Mouse (Mus musculus) hindbrain, embryonic 14.5 days (tissue): ENCODE measurements around the gene Vps52. TPM values are rescaled to one million over a fixed set of nuclear protein-coding genes. Genes with fewer than 3 reads are reported as not detected.
A peak's percentile ranks its signal among the peaks of the same experiment; 100 is the strongest.

Source experiments
- ATAC-seq: fragments of 200-750 bp; cut with Nextera tagmentation; 2 replicates; pipeline ENCODE4 v1.8.0; 2017; ENCODE audit warnings: moderate number of reproducible peaks, mild to moderate bottlenecking, moderate TSS enrichment, moderate library complexity; ENCODE audit not compliant: low FRiP score
- DNase-seq: peaks from one replicate; pipeline ENCODE4 v3.0.0-alpha.2; 2015; ENCODE audit warnings: low spot score
- H3K27ac ChIP-seq: fragments of 300-500 bp; sonication (generic); 2 replicates; pipeline ENCODE4 v1.5.1; 2014; ENCODE audit warnings: mild to moderate bottlenecking, moderate library complexity
- H3K27me3 ChIP-seq: fragments of 300-500 bp; sonication (generic); 2 replicates; pipeline ENCODE4 v1.6.1; 2014; ENCODE audit warnings: mild to moderate bottlenecking, low read length, mixed read lengths; ENCODE audit not compliant: control insufficient read depth, insufficient read depth
- H3K36me3 ChIP-seq: fragments of 300-500 bp; sonication (generic); replicated peaks from 2 replicates; pipeline ENCODE4 v1.6.1; 2014; ENCODE audit not compliant: control insufficient read depth, insufficient read depth
- H3K4me1 ChIP-seq: fragments of 300-500 bp; sonication (generic); replicated peaks from 2 replicates; pipeline ENCODE4 v1.6.1; 2014; ENCODE audit warnings: antibody characterized with exemption, low read length, mixed read lengths; ENCODE audit not compliant: control insufficient read depth, insufficient read depth
- H3K4me2 ChIP-seq: fragments of 300-500 bp; sonication (generic); replicated peaks from 2 replicates; pipeline ENCODE4 v1.6.1; 2014; ENCODE audit warnings: mild to moderate bottlenecking, moderate library complexity
- H3K4me3 ChIP-seq: fragments of 300-500 bp; sonication (generic); replicated peaks from 2 replicates; pipeline ENCODE4 v1.5.1; 2014; ENCODE audit warnings: mild to moderate bottlenecking, low read length
- H3K9ac ChIP-seq: fragments of 300-500 bp; sonication (generic); 2 replicates; pipeline ENCODE4 v1.6.1; 2014
- H3K9me3 ChIP-seq: fragments of 300-500 bp; sonication (generic); 2 replicates; pipeline ENCODE4 v1.6.1; 2016; ENCODE audit warnings: low read length; ENCODE audit not compliant: control insufficient read depth
- WGBS: fragments of 180-500 bp; shearing (Covaris S2); extraction: QIAGEN DNeasy Blood & Tissue Kit; methylation state at CpG from one replicate; pipeline ENCODE4 v1.1.7; 2014; 5-methylcytosine and 5-hydroxymethylcytosine counted together
- polyA plus RNA-seq: library from polyadenylated mRNA; unstranded; fragments of >200 nt; fragmentation: Nextera tagmentation; extraction: Ambion mirVana; gene quantifications from 2 replicates; pipeline ENCODE4 v1.2.1, GENCODE M21; 2014

Vps52 gene
- polyA plus RNA-seq, 1 experiment from 2014 or later, result 56.0 TPM

DNA sequence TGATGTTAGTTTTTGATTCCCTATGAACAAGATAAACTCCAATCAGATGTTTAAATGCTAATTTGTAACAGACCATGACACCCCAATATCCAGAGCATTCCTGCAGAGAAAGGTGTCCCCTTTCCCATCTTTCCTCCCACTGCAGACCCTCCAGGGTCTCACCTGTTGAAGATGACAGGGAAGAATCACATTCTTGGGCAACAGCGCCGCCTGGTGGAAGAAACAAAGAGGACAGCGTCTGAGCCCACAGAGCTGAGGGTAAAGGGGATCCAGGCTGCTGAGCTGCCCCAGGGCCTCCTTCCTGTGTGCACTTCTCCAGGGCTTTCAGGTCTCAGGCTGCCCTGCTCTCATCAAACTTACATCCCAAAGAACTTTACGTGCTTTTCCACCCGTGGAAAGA lies 47.8 kb downstream of the Vps52 start:
- H3K27ac ChIP-seq, result no peak overlapping the region
- peaks cover 9% of the 10 kb centered on the region; the same call in 1 of the 2 replicates for H3K4me1 ChIP-seq
- ATAC-seq, result no peak
- H3K4me3 ChIP-seq, result no peak overlapping the region
- H3K9me3 ChIP-seq, result no peaks in the 10 kb centered on the region; the same call in 1 of the 2 replicates
- H3K4me2 ChIP-seq, result no peak overlapping the region
- DNase-seq, result peak; percentile 61
- 4% methylated on average over 5 of the region's 5 CpGs for WGBS
- H3K27me3 ChIP-seq, result peaks cover 32% of the 10 kb centered on the region
- no peak overlapping the region for H3K9ac ChIP-seq
- no peaks in the 10 kb centered on the region for H3K36me3 ChIP-seq

DNA sequence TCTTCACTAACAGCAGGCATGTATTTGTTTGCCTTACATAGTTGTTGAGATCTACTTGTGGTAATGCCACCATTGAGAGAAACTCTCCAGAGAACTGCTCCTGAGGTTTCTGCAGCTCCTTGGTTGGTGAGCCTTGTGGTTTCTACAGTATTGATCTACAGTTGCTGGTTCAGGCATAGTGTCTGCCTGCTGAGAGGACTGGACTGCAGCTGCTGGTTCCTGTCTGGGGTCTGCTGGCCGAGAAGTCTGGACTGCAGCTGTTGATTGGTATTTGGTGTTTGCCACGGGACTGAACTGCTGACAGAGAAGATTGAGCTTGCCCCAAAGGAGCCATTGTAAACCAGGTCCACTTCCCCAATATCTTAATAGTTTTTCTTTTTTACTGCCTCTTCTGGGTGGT lies 51.0 kb downstream of the Vps52 start:
- Histone ChIP-seq H3K4me2 (no peak overlapping the region), H3K9ac (no peak overlapping the region), H3K27me3 (0 out of 2 replicates have a peak, but pooled peaks cover 4% of the 10 kb centered on the region), H3K4me1 (no peaks in the 10 kb centered on the region), H3K9me3 (no peaks in the 10 kb centered on the region; the same call in 1 of the 2 replicates), H3K4me3 (no peak overlapping the region), H3K27ac (no peak overlapping the region), H3K36me3 (no peaks in the 10 kb centered on the region)
- 68% methylated on average over 2 of the region's 2 CpGs for WGBS
- ATAC-seq (no peak), DNase-seq (no peak)

DNA sequence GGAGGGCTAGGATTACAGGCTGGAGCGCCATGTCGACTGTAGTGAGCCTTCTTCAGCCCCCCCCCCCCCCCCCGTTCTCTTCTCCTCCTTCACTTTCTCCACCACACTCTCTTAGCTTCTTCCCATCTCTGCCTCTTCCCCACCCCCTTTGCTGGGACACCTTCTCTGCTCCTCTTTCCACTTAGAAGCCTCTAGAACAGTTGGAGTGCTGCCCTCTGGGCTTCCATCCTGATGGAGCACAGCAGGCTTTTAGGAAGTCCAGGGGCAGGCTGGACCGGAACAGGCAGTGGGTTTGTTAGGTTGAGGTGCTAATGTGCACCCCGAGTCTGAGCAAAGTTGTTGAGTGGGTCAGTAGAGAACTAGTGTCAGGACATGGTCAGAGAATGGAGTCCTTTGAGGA lies 54.5 kb downstream of the Vps52 start:
- Histone ChIP-seq H3K4me2 (no peak overlapping the region), H3K36me3 (no peaks in the 10 kb centered on the region), H3K4me1 (no peaks in the 10 kb centered on the region), H3K9me3 (no peaks in the 10 kb centered on the region; the same call in 1 of the 2 replicates), H3K27me3 (no peaks in the 10 kb centered on the region), H3K4me3 (no peak overlapping the region), H3K9ac (no peak overlapping the region), H3K27ac (no peak overlapping the region)
- no peak for ATAC-seq
- WGBS, result 76% methylated on average over 5 of the region's 5 CpGs
- no peak for DNase-seq

DNA sequence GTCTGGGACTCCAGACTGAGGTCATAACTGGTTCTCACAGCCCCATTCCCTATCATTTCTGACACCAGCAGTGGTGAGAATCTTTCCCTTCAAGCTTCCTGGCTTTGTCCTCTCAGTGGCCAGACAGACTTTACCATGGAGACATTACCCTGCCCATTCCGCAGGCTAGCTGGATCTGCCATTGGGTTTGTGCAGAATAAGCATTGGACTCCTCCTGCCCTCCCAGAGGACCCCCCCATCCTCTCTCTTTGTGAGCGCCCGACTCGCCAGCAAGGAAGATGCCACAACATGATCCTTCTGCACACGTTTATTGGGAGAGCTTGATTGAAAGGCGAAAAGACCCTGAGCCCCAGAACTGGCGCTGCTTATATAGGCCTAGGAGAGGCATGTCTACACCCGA lies 57.8 kb downstream of the Vps52 start:
- ATAC-seq (no peak), DNase-seq (no peak)
- Histone ChIP-seq H3K4me3 (no peak overlapping the region), H3K27ac (no peak overlapping the region), H3K9me3 (no peaks in the 10 kb centered on the region), H3K27me3 (no peaks in the 10 kb centered on the region), H3K4me1 (no peaks in the 10 kb centered on the region), H3K36me3 (peaks cover 4% of the 10 kb centered on the region; the same call in 1 of the 2 replicates), H3K9ac (no peak overlapping the region), H3K4me2 (no peak overlapping the region)
- WGBS, result 95% methylated on average over 8 of the region's 8 CpGs

Other genes with a start within 250 kb of the Vps52 start
- gene March2, start 237.1 kb upstream of the Vps52 start, polyA plus RNA-seq, result 69.0 and 72.1 TPM in 2 replicates
- gene Rab11b, start 195.3 kb upstream of the Vps52 start, polyA plus RNA-seq, result 370 and 430 TPM in 2 replicates
- 19.1 and 25.1 TPM in 2 replicates for gene Angptl4, start 174.0 kb upstream of the Vps52 start, polyA plus RNA-seq
- gene Kank3, start 145.3 kb upstream of the Vps52 start, polyA plus RNA-seq, result 44.7 and 47.7 TPM in 2 replicates
- 580 and 749 TPM in 2 replicates for gene Rps28, start 131.2 kb upstream of the Vps52 start, polyA plus RNA-seq
- 487 and 568 TPM in 2 replicates for gene Ndufa7, start 131.2 kb upstream of the Vps52 start, polyA plus RNA-seq
- 57.5 and 59.6 TPM in 2 replicates for gene Cd320, start 112.7 kb upstream of the Vps52 start, polyA plus RNA-seq
- not detected in 2 replicates for gene Gm7029, start 82.0 kb upstream of the Vps52 start, polyA plus RNA-seq
- 1.7 and 1.8 TPM in 2 replicates for gene Kifc1, start 65.2 kb upstream of the Vps52 start, polyA plus RNA-seq
- gene Platr17, start 50.7 kb upstream of the Vps52 start, polyA plus RNA-seq, result 0.59 TPM in 1 of 2 replicates, not detected in the other
- 39.2 and 43.2 TPM in 2 replicates for gene Daxx, start 46.4 kb upstream of the Vps52 start, polyA plus RNA-seq
- gene Tapbp, start 39.9 kb upstream of the Vps52 start, polyA plus RNA-seq, result 24.9 and 29.6 TPM in 2 replicates
- gene Zbtb22, start 39.9 kb upstream of the Vps52 start, polyA plus RNA-seq, result 10.4 and 11.4 TPM in 2 replicates
- gene Rgl2, start 26.3 kb upstream of the Vps52 start, polyA plus RNA-seq, result 47.7 and 49.2 TPM in 2 replicates
- 157 and 161 TPM in 2 replicates for gene Pfdn6, start 15.5 kb upstream of the Vps52 start, polyA plus RNA-seq
- 15.6 and 19.5 TPM in 2 replicates for gene Wdr46, start 15.2 kb upstream of the Vps52 start, polyA plus RNA-seq
- 7.8 and 9.2 TPM in 2 replicates for gene B3galt4, start 4.3 kb upstream of the Vps52 start, polyA plus RNA-seq
- gene Rps18, start 189 bp downstream of the Vps52 start, polyA plus RNA-seq, result 804 and 966 TPM in 2 replicates
- gene H2-K1, start 44.5 kb downstream of the Vps52 start, polyA plus RNA-seq, result 12.5 and 16.5 TPM in 2 replicates
- 6.3 and 7.8 TPM in 2 replicates for gene Ring1, start 68.9 kb downstream of the Vps52 start, polyA plus RNA-seq
- gene H2-Ke6, start 72.2 kb downstream of the Vps52 start, polyA plus RNA-seq, result 64.3 and 67.3 TPM in 2 replicates
- gene Slc39a7, start 75.9 kb downstream of the Vps52 start, polyA plus RNA-seq, result 87.1 and 97.0 TPM in 2 replicates
- gene Rxrb, start 76.0 kb downstream of the Vps52 start, polyA plus RNA-seq, result 32.2 and 34.5 TPM in 2 replicates
- gene Col11a2, start 83.6 kb downstream of the Vps52 start, polyA plus RNA-seq, result 2.7 and 3.4 TPM in 2 replicates
- 0.29 TPM in 1 of 2 replicates, not detected in the other for gene H2-Oa, start 136.5 kb downstream of the Vps52 start, polyA plus RNA-seq
- 19.2 and 20.2 TPM in 2 replicates for gene H2-DMa, start 163.7 kb downstream of the Vps52 start, polyA plus RNA-seq
- 133 and 136 TPM in 2 replicates for gene Brd2, start 166.8 kb downstream of the Vps52 start, polyA plus RNA-seq
- 0.16 TPM in 1 of 2 replicates, not detected in the other for gene H2-DMb2, start 187.5 kb downstream of the Vps52 start, polyA plus RNA-seq
- gene H2-DMb1, start 197.3 kb downstream of the Vps52 start, polyA plus RNA-seq, result 0.72 and 0.76 TPM in 2 replicates
- 2.2 and 2.6 TPM in 2 replicates for gene Tap1, start 231.7 kb downstream of the Vps52 start, polyA plus RNA-seq
- gene Psmb9, start 232.0 kb downstream of the Vps52 start, polyA plus RNA-seq, result 0.95 and 1.2 TPM in 2 replicates
- gene Psmb8, start 241.9 kb downstream of the Vps52 start, polyA plus RNA-seq, result 3.6 and 3.8 TPM in 2 replicates
- 0.72 and 1.6 TPM in 2 replicates for gene Tap2, start 247.7 kb downstream of the Vps52 start, polyA plus RNA-seq